Mouse (Mus musculus): ENCODE results near the gene Shank3. TPM values are rescaled to one million over a fixed set of nuclear protein-coding genes. Genes with fewer than 3 reads are reported as not detected.
A peak's percentile ranks its signal among the peaks of the same experiment; 100 is the strongest.

Gene Shank3
- polyA plus RNA-seq, 1 experiment from 2014 or later: 2.5 TPM

DNA sequence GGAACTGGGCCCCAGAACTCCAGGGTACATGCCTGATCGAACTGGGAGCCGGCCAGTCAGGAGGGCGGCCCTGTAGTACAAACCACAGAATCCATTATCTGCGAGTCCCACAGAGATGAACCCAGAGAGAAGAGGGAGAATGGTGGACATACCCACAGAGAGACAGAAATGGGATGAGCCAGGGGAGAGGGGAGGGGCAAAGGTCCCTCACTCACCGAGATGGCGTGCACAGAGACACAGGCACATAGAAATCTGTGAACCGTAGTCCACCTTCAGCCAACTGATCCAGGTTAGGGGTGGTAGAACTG is 24.2 kb upstream of the Shank3 start:
- H3K36me3 ChIP-seq (ENCODE audit: control insufficient read depth, insufficient read depth, low read length): no peaks in the 10 kb centered on the region
- H3K9me3 ChIP-seq (ENCODE audit: control insufficient read depth, low read length): no peaks in the 10 kb centered on the region
- no peak overlapping the region for H3K27ac ChIP-seq (ENCODE audit: low read length)
- ATAC-seq (ENCODE audit: low read depth): no peak
- H3K9ac ChIP-seq (ENCODE audit: low read length): peak overlapping the region; percentile 76
- H3K27me3 ChIP-seq (ENCODE audit: control insufficient read depth, insufficient read depth, low read depth, low read length): no peaks in the 10 kb centered on the region
- peak overlapping the region; percentile 88 for H3K4me2 ChIP-seq (ENCODE audit: low read depth, low read length)
- peak overlapping the region; percentile 71 for H3K4me3 ChIP-seq (ENCODE audit: low read length)
- H3K4me1 ChIP-seq (replicated peaks; ENCODE audit: control insufficient read depth, insufficient read depth, low read length): peaks cover 8% of the 10 kb centered on the region
- 88% methylated on average over 7 of the region's 7 CpGs for WGBS

DNA sequence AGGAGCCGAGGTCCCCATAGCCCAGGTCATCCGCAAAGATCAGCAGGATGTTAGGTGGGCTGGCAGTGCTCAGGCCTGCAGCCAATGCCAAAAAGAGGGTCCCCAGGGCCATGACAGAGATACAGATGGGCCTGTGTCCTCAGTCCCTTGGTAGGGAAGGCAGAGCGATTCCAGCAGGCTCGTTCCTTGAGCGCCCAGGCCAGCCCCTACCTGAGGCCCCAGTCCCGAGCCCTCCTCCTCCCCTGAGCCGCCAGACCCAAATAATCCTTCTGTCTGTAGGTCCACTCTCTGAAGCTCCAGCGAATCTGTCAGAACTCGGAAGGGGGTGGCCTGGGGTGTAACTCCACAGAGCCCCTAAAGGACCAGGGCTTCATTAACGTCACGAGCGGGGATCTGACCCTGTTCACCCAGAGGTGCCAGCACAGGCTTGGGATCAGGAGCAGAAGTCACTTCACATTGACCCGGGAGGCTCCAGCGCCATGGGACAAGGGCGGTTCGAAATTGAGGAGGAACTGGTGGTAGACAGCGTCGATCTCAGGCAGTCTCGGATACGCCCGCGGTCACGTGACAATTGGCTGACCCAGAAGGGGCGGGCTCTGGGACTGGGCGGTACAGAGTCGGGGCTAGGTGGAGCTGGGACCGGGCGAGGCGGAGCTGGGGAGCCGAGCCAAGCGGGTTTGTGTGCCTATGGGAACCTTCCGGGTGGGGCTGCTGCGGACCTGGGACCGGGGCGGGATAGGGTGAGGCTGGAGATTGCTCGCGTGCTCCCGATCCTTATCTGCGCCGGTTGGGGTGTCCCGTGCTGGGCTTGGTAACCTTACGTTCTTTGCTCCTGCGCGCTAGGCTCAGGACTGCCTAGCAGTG is 23.6 kb upstream of the Shank3 start:
- H3K36me3 ChIP-seq (ENCODE audit: control insufficient read depth, insufficient read depth, low read length): no peaks in the 10 kb centered on the region
- no peaks in the 10 kb centered on the region for H3K27me3 ChIP-seq (ENCODE audit: control insufficient read depth, insufficient read depth, low read depth, low read length)
- peak overlapping the region; percentile 76 for H3K9ac ChIP-seq (ENCODE audit: low read length)
- ATAC-seq (ENCODE audit: low read depth): peak; percentile 98
- peaks cover 8% of the 10 kb centered on the region for H3K4me1 ChIP-seq (replicated peaks; ENCODE audit: control insufficient read depth, insufficient read depth, low read length)
- H3K9me3 ChIP-seq (ENCODE audit: control insufficient read depth, low read length): no peaks in the 10 kb centered on the region
- peak overlapping the region; percentile 84 for H3K27ac ChIP-seq (ENCODE audit: low read length)
- peak overlapping the region; percentile 88 for H3K4me2 ChIP-seq (ENCODE audit: low read depth, low read length)
- H3K4me3 ChIP-seq (ENCODE audit: low read length): peak overlapping the region; percentile 71
- 8% methylated on average over 44 of the region's 44 CpGs for WGBS

DNA sequence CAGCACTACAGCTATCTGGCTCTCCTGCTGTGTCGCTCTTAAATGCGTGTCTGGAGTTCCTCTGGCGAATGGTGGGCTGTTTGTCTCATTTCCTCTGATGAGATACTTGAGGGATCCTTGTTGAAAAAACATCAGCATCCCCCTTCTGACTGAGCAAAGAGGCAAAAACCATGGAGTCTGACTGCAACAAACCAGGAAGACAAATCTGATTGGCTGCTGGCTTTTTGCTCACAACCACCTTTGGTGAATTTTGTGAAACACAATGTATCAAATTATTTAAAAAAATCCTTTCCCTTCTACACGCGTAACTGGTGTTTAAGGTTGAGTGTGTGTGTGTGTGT is 23.0 kb upstream of the Shank3 start:
- Histone ChIP-seq H3K27me3 (ENCODE audit: control insufficient read depth, insufficient read depth, low read depth, low read length) (no peaks in the 10 kb centered on the region), H3K27ac (ENCODE audit: low read length) (peak overlapping the region; percentile 84), H3K4me1 (replicated peaks; ENCODE audit: control insufficient read depth, insufficient read depth, low read length) (peaks cover 8% of the 10 kb centered on the region), H3K9me3 (ENCODE audit: control insufficient read depth, low read length) (no peaks in the 10 kb centered on the region), H3K9ac (ENCODE audit: low read length) (peak overlapping the region; percentile 76), H3K4me3 (ENCODE audit: low read length) (peak overlapping the region; percentile 71), H3K36me3 (ENCODE audit: control insufficient read depth, insufficient read depth, low read length) (no peaks in the 10 kb centered on the region), H3K4me2 (ENCODE audit: low read depth, low read length) (peak overlapping the region; percentile 88)
- 3% methylated on average over 5 of the region's 5 CpGs for WGBS
- no peak for ATAC-seq (ENCODE audit: low read depth)

DNA sequence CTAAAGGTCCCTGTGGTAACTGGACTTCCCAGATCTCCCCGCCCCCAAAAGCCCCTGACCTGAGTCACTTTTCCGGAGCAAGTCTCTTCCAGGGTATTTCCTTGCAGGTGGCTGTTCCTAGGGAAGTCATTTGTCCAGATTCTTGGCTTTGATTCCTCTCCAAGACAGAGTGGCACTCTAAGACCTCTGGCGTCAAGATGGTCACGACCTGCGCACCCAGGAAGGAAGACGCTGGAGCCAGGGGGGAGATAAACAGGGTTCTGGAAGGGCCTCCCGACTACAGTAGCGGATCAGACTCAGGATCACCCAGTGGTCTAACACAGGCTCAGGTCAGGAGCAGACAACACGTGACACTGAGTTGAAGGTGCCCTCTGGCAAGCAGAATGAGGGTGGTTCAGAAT is 22.3 kb upstream of the Shank3 start, which contains the start of gene Arsa:
Gene Arsa (minus strand): TSS at position 335 of the 401 bp plus-strand sequence.
- no peaks in the 10 kb centered on the region for H3K36me3 ChIP-seq (ENCODE audit: control insufficient read depth, insufficient read depth, low read length)
- WGBS: 25% methylated on average over 9 of the region's 9 CpGs

DNA sequence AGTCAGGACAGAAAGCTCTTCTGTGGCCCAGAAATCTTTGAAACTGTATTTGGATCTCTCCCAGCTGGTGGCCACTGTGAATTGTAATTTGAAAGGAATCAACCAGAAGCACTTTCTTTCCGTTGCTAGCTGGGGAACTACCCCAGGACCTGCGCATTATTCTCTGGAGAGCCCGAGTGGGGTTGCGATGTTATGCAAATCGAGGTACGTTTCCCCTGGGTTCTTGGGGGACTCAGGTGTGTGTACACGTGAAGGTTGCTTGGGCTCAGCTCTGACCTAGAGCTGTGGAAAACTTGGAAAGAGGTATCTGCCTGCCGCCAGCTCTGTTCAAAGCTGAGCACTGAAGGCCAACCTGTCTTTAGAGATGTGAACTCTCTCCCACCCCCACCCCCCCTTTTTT is 21.6 kb upstream of the Shank3 start:
- no peak overlapping the region for H3K9ac ChIP-seq (ENCODE audit: low read length)
- H3K27ac ChIP-seq (ENCODE audit: low read length): peak overlapping the region; percentile 18; the same call in 1 of the 2 replicates
- ATAC-seq (ENCODE audit: low read depth): no peak
- 0 out of 2 replicates have a peak, but pooled peaks cover 2% of the 10 kb centered on the region for H3K9me3 ChIP-seq (ENCODE audit: control insufficient read depth, low read length)
- H3K27me3 ChIP-seq (ENCODE audit: control insufficient read depth, insufficient read depth, low read depth, low read length): no peaks in the 10 kb centered on the region
- peaks cover 8% of the 10 kb centered on the region for H3K4me1 ChIP-seq (replicated peaks; ENCODE audit: control insufficient read depth, insufficient read depth, low read length)
- 51% methylated on average over 8 of the region's 8 CpGs for WGBS
- no peak overlapping the region for H3K4me3 ChIP-seq (ENCODE audit: low read length)
- H3K36me3 ChIP-seq (ENCODE audit: control insufficient read depth, insufficient read depth, low read length): no peaks in the 10 kb centered on the region
- no peak overlapping the region for H3K4me2 ChIP-seq (ENCODE audit: low read depth, low read length)

More for the DNA sequence above, 22.3 kb upstream of the Shank3 start, which contains the start of gene Arsa:
- Histone ChIP-seq H3K9me3 (ENCODE audit: control insufficient read depth, low read length) (no peaks in the 10 kb centered on the region), H3K27ac (ENCODE audit: low read length) (peak within 1 kb of the TSS; percentile 84), H3K9ac (ENCODE audit: low read length) (peak within 1 kb of the TSS; percentile 76), H3K4me2 (ENCODE audit: low read depth, low read length) (peak within 1 kb of the TSS; percentile 88), H3K27me3 (ENCODE audit: control insufficient read depth, insufficient read depth, low read depth, low read length) (no peaks in the 10 kb centered on the region), H3K4me3 (ENCODE audit: low read length) (peak within 1 kb of the TSS; percentile 71), H3K4me1 (replicated peaks; ENCODE audit: control insufficient read depth, insufficient read depth, low read length) (peaks cover 8% of the 10 kb centered on the region)
- no peak for ATAC-seq (ENCODE audit: low read depth)

DNA sequence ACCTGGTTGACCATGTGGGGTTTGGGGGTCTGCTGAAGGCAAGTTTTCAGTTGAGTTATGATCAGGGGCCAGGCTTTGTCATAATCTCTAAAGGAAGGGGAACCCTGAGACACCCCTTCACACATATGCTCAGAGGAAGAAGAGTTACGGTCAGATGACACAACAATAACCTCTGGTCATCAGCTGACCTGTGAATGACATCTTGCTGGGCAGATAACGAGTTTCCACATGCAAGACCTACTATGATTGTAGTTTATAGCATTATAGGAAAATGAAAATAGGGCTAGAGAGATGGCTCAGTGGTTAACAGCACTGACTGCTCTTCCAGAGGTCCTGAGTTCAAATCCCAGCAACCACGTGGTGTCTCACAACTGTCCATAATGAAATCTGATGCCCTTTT is 20.8 kb upstream of the Shank3 start:
- Histone ChIP-seq H3K4me1 (replicated peaks; ENCODE audit: control insufficient read depth, insufficient read depth, low read length) (peaks cover 8% of the 10 kb centered on the region), H3K27me3 (ENCODE audit: control insufficient read depth, insufficient read depth, low read depth, low read length) (no peaks in the 10 kb centered on the region), H3K4me2 (ENCODE audit: low read depth, low read length) (no peak overlapping the region), H3K4me3 (ENCODE audit: low read length) (no peak overlapping the region), H3K9me3 (ENCODE audit: control insufficient read depth, low read length) (0 out of 2 replicates have a peak, but pooled peaks cover 2% of the 10 kb centered on the region), H3K36me3 (ENCODE audit: control insufficient read depth, insufficient read depth, low read length) (no peaks in the 10 kb centered on the region), H3K9ac (ENCODE audit: low read length) (no peak overlapping the region), H3K27ac (ENCODE audit: low read length) (no peak overlapping the region)
- ATAC-seq (ENCODE audit: low read depth): no peak
- 85% methylated on average over 3 of the region's 3 CpGs for WGBS

DNA sequence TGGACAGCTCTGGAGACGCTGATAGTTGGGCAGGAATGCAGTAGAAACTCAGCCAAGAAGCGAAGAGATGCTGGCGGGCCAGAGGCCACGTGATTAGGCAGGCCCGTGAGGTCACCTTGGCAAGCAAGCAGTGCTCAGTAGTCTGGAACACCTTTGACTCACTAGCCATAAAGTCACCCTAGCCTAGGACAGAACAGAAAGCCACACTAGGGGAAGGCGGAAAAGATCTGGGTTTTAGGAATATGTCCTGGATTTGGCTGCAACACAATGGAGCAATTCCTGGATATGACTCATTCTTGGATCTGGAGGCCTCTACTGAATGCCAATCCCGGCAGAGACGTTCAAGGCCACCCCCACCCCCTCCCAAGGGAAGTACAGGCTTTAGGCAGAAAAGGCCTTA is 18.8 kb upstream of the Shank3 start:
- no peak overlapping the region for H3K4me3 ChIP-seq (ENCODE audit: low read length)
- ATAC-seq (ENCODE audit: low read depth): 0 out of 2 replicates have a peak, but pooled peaks have one; percentile 8
- H3K9ac ChIP-seq (ENCODE audit: low read length): no peak overlapping the region
- 49% methylated on average over 8 of the region's 8 CpGs for WGBS
- H3K36me3 ChIP-seq (ENCODE audit: control insufficient read depth, insufficient read depth, low read length): no peaks in the 10 kb centered on the region
- H3K4me2 ChIP-seq (ENCODE audit: low read depth, low read length): peak overlapping the region; percentile 20; the same call in 1 of the 2 replicates
- H3K27me3 ChIP-seq (ENCODE audit: control insufficient read depth, insufficient read depth, low read depth, low read length): no peaks in the 10 kb centered on the region
- 0 out of 2 replicates have a peak, but pooled peaks cover 2% of the 10 kb centered on the region for H3K9me3 ChIP-seq (ENCODE audit: control insufficient read depth, low read length)
- peaks cover 5% of the 10 kb centered on the region for H3K4me1 ChIP-seq (replicated peaks; ENCODE audit: control insufficient read depth, insufficient read depth, low read length)
- peak overlapping the region; percentile 80 for H3K27ac ChIP-seq (ENCODE audit: low read length)

DNA sequence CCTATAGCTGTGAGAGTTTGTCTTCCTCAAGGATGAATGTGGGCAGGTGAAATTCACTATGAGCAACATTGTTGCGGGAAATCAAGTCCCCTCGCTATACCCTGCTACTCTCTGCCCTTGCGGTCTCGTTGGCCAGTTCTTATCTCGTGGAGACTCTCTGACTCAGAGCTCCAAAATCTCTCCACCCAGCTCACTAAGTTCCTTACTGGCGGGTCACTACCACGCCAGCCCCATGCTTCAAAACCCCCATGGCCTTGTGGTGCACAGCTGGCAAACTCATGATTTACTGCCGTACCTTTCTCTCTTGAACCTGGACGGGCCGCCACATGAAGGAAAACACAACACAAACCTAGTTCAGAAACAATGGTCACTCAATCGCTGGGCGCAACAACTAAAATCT is 11.2 kb upstream of the Shank3 start:
- Histone ChIP-seq H3K4me2 (ENCODE audit: low read depth, low read length) (no peak overlapping the region), H3K4me1 (replicated peaks; ENCODE audit: control insufficient read depth, insufficient read depth, low read length) (no peaks in the 10 kb centered on the region), H3K9ac (ENCODE audit: low read length) (no peak overlapping the region), H3K4me3 (ENCODE audit: low read length) (no peak overlapping the region), H3K36me3 (ENCODE audit: control insufficient read depth, insufficient read depth, low read length) (no peaks in the 10 kb centered on the region), H3K9me3 (ENCODE audit: control insufficient read depth, low read length) (no peaks in the 10 kb centered on the region), H3K27me3 (ENCODE audit: control insufficient read depth, insufficient read depth, low read depth, low read length) (no peaks in the 10 kb centered on the region), H3K27ac (ENCODE audit: low read length) (no peak overlapping the region)
- no peak for ATAC-seq (ENCODE audit: low read depth)
- 64% methylated on average over 12 of the region's 12 CpGs for WGBS

DNA sequence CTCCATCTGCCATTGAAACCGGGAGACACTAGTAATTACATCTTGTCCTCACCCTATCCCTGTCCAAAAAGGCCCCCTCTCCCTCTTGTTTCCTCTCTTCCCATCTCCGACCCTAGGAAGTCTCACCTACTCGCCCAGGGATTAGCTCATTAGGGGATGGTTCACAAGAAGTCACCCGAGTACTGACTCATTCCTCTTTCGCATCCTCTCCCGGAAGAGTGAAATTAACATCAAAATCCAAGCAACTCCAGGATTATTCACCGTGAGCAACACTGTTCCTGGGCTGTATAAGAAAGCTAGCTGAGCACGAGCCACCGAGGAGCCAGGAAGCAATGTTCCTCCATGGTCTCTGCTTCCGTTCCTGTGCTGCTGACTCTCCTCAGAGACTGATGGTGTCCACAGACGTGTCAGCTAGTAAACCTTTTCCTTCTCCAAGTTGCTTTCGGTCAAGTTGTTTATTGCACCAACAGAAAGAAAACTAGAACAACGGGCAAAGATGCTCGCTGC is 10.8 kb upstream of the Shank3 start:
- Histone ChIP-seq H3K9me3 (ENCODE audit: control insufficient read depth, low read length) (no peaks in the 10 kb centered on the region), H3K27me3 (ENCODE audit: control insufficient read depth, insufficient read depth, low read depth, low read length) (no peaks in the 10 kb centered on the region), H3K9ac (ENCODE audit: low read length) (no peak overlapping the region), H3K36me3 (ENCODE audit: control insufficient read depth, insufficient read depth, low read length) (no peaks in the 10 kb centered on the region), H3K4me1 (replicated peaks; ENCODE audit: control insufficient read depth, insufficient read depth, low read length) (no peaks in the 10 kb centered on the region), H3K27ac (ENCODE audit: low read length) (no peak overlapping the region), H3K4me2 (ENCODE audit: low read depth, low read length) (no peak overlapping the region), H3K4me3 (ENCODE audit: low read length) (no peak overlapping the region)
- no peak for ATAC-seq (ENCODE audit: low read depth)
- WGBS: 39% methylated on average over 14 of the region's 14 CpGs
